Comparison of ENCODE assay signal across 30 mouse cellular contexts in genomic region chr15:81954716-81955115, GRCm38 (mm10). TPM values are rescaled to one million over a fixed set of nuclear protein-coding genes. Genes with fewer than 3 reads are reported as not detected.
A peak's percentile ranks its signal among the peaks of the same experiment; 100 is the strongest.
DNase-seq lines count a peak whose midpoint lies in the region; ATAC-seq lines count a peak whose summit lies in the region.
"Had no signal": no experiment of that assay in that cellular context is flagged by ENCODE, and none has a peak within 500 bp of the region (broad histone marks: within the 10 kb centered on the region; RNA-seq: fewer than 3 reads in every experiment).

No protein-coding gene starts in this region.

- no peak overlapping the region for H3K9ac ChIP-seq in kidney, embryonic 15.5 days
- H3K9ac ChIP-seq: embryonic facial prominence, embryonic 13.5 days; heart, embryonic 13.5 days; hindbrain, embryonic 12.5 days; hindbrain, embryonic 15.5 days had no signal

- H3K4me1 ChIP-seq in kidney, embryonic 15.5 days: 0 out of 2 replicates have a peak, but pooled peaks cover 5% of the 10 kb centered on the region
- peaks cover 3% of the 10 kb centered on the region; the same call in 1 of the 2 replicates for H3K4me1 ChIP-seq in hindbrain, embryonic 10.5 days (replicated peaks)
- H3K4me1 ChIP-seq: hindbrain, embryonic 12.5 days had no signal

- peak; percentile 50 for DNase-seq in cerebellum, adult 9-10 months
- DNase-seq in cerebellum, adult 8-10 months: no peak
- DNase-seq in kidney, postnatal 10 days: peak; percentile 6
- DNase-seq in right cerebral cortex, postnatal 10 days (ENCODE audit: low spot score in 2 of 2): peak; percentile 30 to 33
- DNase-seq in right cerebral cortex, postnatal 4 days: no peak
- no peak for DNase-seq in hindbrain, embryonic 10.5 days (ENCODE audit: low spot score)
- DNase-seq: adrenal gland, postnatal 10 days; adrenal gland, postnatal 36 days; B cell, adult 2 months; embryo, embryonic 11 days; gastrocnemius, postnatal 10 days; gastrocnemius, postnatal 36 days; heart, adult 2 months; heart, postnatal 14 days; heart, postnatal 4 days had no signal

- H3K4me2 ChIP-seq in kidney, embryonic 15.5 days: no peak overlapping the region
- H3K4me2 ChIP-seq: embryonic facial prominence, embryonic 13.5 days; heart, embryonic 13.5 days; hindbrain, embryonic 12.5 days; hindbrain, embryonic 15.5 days had no signal

- 93% methylated on average over 6 of the region's 6 CpGs for WGBS in kidney, embryonic 15.5 days
- 95% methylated on average over 6 of the region's 6 CpGs for WGBS in hindbrain, embryonic 10.5 days

- no peaks in the 10 kb centered on the region for H3K9me3 ChIP-seq in kidney, embryonic 15.5 days (replicated peaks)
- no peaks in the 10 kb centered on the region for H3K9me3 ChIP-seq in hindbrain, embryonic 10.5 days
- H3K9me3 ChIP-seq: embryonic facial prominence, embryonic 10.5 days; embryonic facial prominence, embryonic 13.5 days; G1E; heart, embryonic 10.5 days; heart, embryonic 13.5 days; hindbrain, embryonic 12.5 days; hindbrain, embryonic 15.5 days had no signal

- no peak overlapping the region for H3K4me3 ChIP-seq in kidney, embryonic 15.5 days (replicated peaks)
- H3K4me3 ChIP-seq in hindbrain, embryonic 10.5 days: no peak overlapping the region
- H3K4me3 ChIP-seq: embryonic facial prominence, embryonic 10.5 days; embryonic facial prominence, embryonic 13.5 days; erythroblast, embryonic 14.5 days; heart, adult 2 months; heart, embryonic 10.5 days; heart, embryonic 13.5 days; hindbrain, embryonic 12.5 days; hindbrain, embryonic 15.5 days had no signal

- no peaks in the 10 kb centered on the region for H3K27me3 ChIP-seq in kidney, embryonic 15.5 days
- H3K27me3 ChIP-seq in hindbrain, embryonic 10.5 days (ENCODE audit: insufficient read depth, poor library complexity, severe bottlenecking): no peaks in the 10 kb centered on the region
- H3K27me3 ChIP-seq: CH12.LX; embryonic facial prominence, embryonic 13.5 days; heart, embryonic 13.5 days; hindbrain, embryonic 12.5 days; hindbrain, embryonic 15.5 days; Patski had no signal

- no peak for ATAC-seq in kidney, embryonic 15.5 days (replicated peaks; ENCODE audit: low FRiP score)
- ATAC-seq: forebrain, embryonic 14.5 days had no signal

- peaks cover 45% of the 10 kb centered on the region for H3K36me3 ChIP-seq in kidney, embryonic 15.5 days
- H3K36me3 ChIP-seq in hindbrain, embryonic 10.5 days: peaks cover 54% of the 10 kb centered on the region

- H3K27ac ChIP-seq in kidney, embryonic 15.5 days: no peak overlapping the region
- no peak overlapping the region for H3K27ac ChIP-seq in hindbrain, embryonic 10.5 days
- H3K27ac ChIP-seq: embryonic facial prominence, embryonic 10.5 days; embryonic facial prominence, embryonic 13.5 days; heart, adult 2 months; heart, embryonic 10.5 days; heart, embryonic 13.5 days; hindbrain, embryonic 12.5 days; hindbrain, embryonic 15.5 days had no signal

RNA-seq across cellular contexts. Expression of gene Pmm1, which starts 6.0 kb away (rescaled TPM):
- 28.8 and 35.3 TPM in 2 replicates for polyA plus RNA-seq in kidney, embryonic 15.5 days (2015; fragmentation: Nextera tagmentation; extraction: Ambion mirVana)
- 37.3 and 39.0 TPM in 2 replicates for polyA plus RNA-seq in hindbrain, embryonic 10.5 days (2016; fragmentation: Nextera tagmentation; extraction: Ambion mirVana)

RNA-seq across cellular contexts. Expression of gene Csdc2, which starts 18.2 kb away (rescaled TPM):
- 24.7 and 30.7 TPM in 2 replicates for polyA plus RNA-seq in kidney, embryonic 15.5 days (2015; fragmentation: Nextera tagmentation; extraction: Ambion mirVana)
- polyA plus RNA-seq in hindbrain, embryonic 10.5 days (2016; fragmentation: Nextera tagmentation; extraction: Ambion mirVana): 13.8 and 33.7 TPM in 2 replicates
- polyA plus RNA-seq: erythroblast, embryonic 14.5 days; G1E had no signal

RNA-seq across cellular contexts. Expression of gene 1700029P11Rik, which starts 25.6 kb away (rescaled TPM):
- not detected in 2 replicates for polyA plus RNA-seq in kidney, embryonic 15.5 days (2015; fragmentation: Nextera tagmentation; extraction: Ambion mirVana)
- not detected in 2 replicates for polyA plus RNA-seq in hindbrain, embryonic 10.5 days (2016; fragmentation: Nextera tagmentation; extraction: Ambion mirVana)
- polyA plus RNA-seq: cortical plate, adult 2 months; embryonic facial prominence, embryonic 10.5 days; embryonic facial prominence, embryonic 13.5 days; erythroblast, embryonic 14.5 days; forebrain, embryonic 14.5 days; G1E; heart, adult 2 months; heart, embryonic 10.5 days; heart, embryonic 13.5 days; heart, embryonic 16.5 days; hindbrain, embryonic 12.5 days; hindbrain, embryonic 15.5 days; intestine, embryonic 14.5 days; Patski had no signal

RNA-seq across cellular contexts. Expression of gene Polr3h, which starts 28.7 kb away (rescaled TPM):
- 80.1 and 80.8 TPM in 2 replicates for polyA plus RNA-seq in kidney, embryonic 15.5 days (2015; fragmentation: Nextera tagmentation; extraction: Ambion mirVana)
- polyA plus RNA-seq in hindbrain, embryonic 10.5 days (2016; fragmentation: Nextera tagmentation; extraction: Ambion mirVana): 84.8 and 86.3 TPM in 2 replicates

RNA-seq across cellular contexts. Expression of gene Xrcc6, which starts 32.9 kb away (rescaled TPM):
- 83.3 and 87.0 TPM in 2 replicates for polyA plus RNA-seq in kidney, embryonic 15.5 days (2015; fragmentation: Nextera tagmentation; extraction: Ambion mirVana)
- polyA plus RNA-seq in hindbrain, embryonic 10.5 days (2016; fragmentation: Nextera tagmentation; extraction: Ambion mirVana): 62.1 and 75.1 TPM in 2 replicates

Comparison
In these comparisons a context has a peak if more than half of its experiments do, and no peak if none do; other contexts are left out.
1. DNase-seq: peak in cerebellum, adult 9-10 months (single experiment), kidney, postnatal 10 days (single experiment) and right cerebral cortex, postnatal 10 days (2 of 2); none in cerebellum, adult 8-10 months (single experiment), right cerebral cortex, postnatal 4 days (single experiment) and hindbrain, embryonic 10.5 days (single experiment).